Mouse (Mus musculus) embryonic fibroblast, embryonic 13.5 days (primary cell): ENCODE results near the gene Wasf3.

Experiments
- CTCF ChIP-seq: IDR thresholded peaks from 2 replicates; pipeline ENCODE4 v1.5.1; 2011; ENCODE audit warnings: mild to moderate bottlenecking, control low read depth, low read length, moderate library complexity, borderline replicate concordance; ENCODE audit not compliant: insufficient read depth
- POLR2A ChIP-seq: IDR thresholded peaks from 2 replicates; pipeline ENCODE4 v1.6.1; 2011; ENCODE audit warnings: low read depth, mild to moderate bottlenecking, control low read depth, low read length, moderate library complexity

DNA sequence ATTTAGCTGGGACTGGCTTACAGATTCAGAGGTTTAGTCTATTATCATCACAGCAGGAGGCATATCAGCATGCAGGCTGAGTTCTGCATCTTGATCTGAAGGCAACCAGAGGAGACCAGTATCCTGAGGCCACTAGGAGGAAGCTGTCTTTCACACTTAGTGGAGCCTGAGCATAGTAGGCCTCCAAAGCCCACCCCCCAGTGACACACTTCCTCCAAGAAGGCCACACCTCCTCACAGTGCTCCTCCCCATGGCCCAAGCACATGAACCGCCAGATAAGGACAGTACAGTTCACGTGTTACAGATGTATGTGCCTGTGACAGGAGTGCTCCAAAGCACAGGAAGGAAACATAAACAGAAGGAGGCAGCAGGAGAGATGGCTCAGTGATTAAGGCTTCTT is 58.0 kb downstream of the Wasf3 start:
- no peak for TF ChIP-seq POLR2A
- no peak for TF ChIP-seq CTCF
